Mouse (Mus musculus) right cerebral cortex, postnatal 10 days (tissue): Measurements from ENCODE around the gene Gm5108.

Experiments
- DNase-seq, 2 experiments: peaks; one replicate each; pipeline ENCODE4 v3.0.0; 2021; ENCODE audit warnings: low spot score in 2 of 2

Gm5108 gene

DNA sequence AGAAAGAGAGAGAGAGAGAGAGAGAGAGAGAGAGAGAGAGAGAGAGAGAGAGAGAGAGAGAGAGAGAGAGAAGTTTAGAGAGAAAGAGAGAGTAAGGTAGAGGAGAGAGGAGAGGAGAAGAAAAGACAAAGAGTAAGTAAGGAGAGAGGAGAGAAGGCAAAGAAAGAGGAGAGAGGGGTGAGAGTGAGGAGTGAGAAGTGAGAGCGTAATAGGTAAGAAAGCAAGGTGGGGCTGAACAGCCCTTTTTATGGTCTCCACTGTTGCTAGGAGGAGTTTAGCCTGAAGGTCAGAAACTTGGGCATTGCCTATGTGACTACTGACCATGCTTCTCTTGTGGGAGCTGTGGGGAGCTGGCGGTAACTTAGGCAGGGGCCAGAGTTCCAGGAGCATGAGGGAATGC, at the start of gene Gm5108:
Gene Gm5108, plus strand, starts transcription at position 301 of the 400 bp plus-strand sequence.
- DNase-seq, result no peak

DNA sequence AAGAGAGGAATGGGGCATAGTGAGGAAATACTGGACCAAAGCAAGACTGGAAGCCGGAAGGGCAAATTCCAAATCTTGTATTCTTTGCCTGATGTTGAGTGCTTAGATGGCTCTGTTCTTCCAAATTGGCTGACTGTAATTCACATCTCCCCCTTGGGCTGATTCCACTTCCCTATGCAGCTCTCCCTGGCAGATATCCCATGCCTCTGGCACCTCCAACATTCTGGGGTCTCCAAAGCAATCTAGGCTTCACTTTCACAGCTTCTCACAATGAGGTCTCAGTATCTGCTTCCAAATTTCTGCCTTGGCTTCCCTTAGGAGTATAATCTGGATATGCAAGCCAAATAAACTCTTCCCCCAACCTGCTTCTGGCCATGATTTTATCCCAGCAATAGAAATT, 42.5 kb upstream of the Gm5108 start:
- peak; percentile 31 to 48 for DNase-seq

DNA sequence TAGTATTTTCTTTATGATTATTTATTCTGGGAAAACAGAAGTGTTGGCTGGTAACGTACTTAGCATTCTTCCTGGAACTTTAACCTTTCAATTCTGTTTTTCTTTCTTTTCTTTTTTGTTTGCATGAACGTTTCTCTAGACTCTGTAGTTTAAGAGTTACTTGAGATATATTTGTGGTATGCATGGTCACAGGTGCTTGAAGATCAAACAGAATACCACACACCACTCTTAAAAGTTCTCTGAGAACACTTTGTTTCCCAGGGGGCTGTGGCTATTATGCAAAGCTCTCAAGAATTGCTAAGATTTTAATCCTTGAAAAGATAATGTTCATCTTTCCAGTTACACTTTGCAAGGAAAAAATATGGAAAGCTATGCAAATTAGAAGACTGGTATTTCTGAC, 36.9 kb upstream of the Gm5108 start:
- no peak for DNase-seq

DNA sequence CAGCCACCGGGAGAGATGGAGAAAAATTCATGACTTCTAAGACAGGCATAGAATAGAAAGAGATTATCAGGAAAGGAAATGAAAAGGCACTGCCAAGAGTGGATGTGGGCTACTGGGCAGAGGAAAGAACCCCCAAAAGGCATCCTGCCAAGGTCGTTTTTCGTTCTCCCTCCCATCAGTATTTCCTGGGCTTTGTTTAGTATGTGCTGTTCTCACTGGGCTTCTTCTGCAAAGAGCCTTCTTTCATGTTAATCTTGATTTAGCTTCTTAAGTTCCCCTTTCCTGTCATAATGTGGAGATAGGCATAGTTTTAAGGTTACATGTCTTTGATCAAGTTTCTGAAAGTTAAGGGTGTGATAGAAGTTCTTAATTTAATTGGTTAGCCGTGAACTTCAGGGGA, 10.9 kb upstream of the Gm5108 start:
- no peak for DNase-seq

DNA sequence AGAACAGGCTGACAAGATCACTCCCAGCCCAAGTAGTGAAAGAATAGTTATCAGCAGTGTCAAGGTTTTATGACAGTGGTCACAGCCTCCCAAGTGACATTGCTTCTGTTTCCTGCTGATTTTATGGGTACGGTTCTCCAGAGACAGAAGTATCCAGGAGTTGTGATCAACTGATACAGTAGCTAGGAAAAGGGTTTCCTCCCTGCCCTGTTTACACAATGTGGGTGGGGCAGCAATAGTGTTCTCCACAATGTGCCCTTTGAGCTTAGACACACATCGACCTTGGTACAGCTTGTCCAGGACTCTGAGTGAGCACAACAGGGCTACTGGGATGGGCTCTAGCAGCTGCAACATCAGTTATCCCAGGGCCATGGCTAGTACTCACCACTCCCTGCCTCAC, 9.8 kb upstream of the Gm5108 start:
- no peak for DNase-seq

DNA sequence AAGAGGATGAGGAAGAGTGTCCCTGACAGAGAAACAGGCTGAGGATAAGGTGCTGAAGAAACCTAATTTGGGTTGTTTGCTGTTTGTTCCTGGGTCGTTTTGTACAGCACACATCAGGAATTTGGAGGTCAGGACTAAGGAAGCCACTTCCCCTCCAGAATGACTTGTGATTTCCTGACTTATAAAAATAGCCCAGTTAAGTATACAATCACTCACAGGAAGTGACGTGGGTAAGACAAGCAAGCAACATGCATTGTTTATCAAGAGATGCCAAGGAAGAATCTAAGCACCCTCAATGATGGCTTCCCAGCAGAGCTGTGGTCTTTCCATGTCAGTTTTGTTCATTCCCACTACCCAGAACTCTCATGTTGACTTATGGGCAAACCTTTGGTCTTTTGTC, 1.7 kb downstream of the Gm5108 start:
- DNase-seq, result no peak

DNA sequence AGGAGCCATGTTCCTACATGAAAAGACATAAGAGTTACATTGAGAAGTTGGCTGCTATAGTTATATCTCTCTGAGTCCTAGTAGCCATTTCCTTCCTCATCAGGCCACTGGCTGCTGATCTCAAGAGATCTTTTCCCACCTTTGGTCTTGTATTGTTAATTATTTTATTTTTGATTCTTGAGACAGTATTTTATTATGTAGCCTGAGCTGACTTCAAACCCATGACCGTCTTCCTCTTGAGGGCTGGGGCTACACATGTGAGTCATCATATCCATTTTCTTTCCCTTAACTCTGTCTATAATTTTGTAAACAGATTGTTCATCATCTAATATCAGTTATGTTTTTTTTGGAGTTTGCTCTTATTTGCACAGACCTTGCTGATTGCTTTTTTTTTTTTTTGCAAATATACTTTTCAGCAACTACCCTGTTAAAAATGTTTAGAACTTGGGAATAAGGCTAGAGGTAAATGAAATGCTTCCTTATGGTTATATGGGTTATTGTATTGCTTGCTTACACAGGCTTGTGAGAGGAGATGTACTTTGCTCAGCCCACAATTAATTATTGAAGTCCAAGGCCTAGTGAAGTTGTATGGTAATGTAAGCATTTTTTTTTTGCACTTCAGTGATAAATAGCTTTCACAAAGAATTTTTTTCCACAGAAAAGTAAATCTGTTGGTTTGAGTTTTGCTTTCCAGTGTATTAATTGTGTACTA, 2.8 kb downstream of the Gm5108 start:
- no peak for DNase-seq

DNA sequence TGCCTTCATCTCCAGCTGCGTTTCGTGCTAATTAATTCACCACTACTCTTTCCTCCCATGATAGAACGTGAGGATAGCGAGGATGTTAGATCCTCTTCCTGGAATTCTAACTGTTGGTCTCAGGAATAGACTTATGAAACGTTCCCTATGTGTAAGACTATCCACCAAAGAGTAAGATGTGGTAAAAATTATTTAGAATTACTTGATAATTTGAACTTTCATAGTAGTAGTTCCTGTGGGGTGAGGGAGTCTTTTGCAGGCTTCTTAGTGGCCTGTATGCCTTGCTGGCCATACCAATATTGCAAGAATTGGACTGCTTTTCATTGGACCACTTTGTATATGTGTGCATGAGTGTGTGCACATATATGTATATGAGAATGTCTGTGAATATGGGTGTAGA, 4.9 kb downstream of the Gm5108 start, which contains the start of gene Gm21905:
Gene Gm21905, minus strand, starts transcription at position 101 of the 400 bp plus-strand sequence.
- no peak for DNase-seq

DNA sequence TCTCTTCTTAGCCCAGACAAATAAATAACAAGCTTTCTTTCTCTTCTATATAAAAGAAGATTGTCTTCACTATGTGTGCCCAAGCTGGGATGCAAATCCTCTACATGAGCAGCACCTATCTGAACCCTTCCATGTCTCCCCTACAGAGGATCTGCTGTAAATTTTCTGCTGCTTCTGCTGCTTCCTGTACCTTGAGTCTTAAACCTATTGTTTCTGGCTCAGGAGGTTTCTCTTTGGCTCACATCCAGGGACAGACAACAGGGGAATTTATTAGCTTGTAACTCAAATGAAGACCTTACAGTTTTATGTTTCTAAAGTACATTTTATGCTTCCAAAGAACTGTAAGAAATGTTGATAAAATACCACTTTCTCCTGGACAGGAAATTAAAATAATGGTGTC, 5.5 kb downstream of the Gm5108 start:
- no peak for DNase-seq

DNA sequence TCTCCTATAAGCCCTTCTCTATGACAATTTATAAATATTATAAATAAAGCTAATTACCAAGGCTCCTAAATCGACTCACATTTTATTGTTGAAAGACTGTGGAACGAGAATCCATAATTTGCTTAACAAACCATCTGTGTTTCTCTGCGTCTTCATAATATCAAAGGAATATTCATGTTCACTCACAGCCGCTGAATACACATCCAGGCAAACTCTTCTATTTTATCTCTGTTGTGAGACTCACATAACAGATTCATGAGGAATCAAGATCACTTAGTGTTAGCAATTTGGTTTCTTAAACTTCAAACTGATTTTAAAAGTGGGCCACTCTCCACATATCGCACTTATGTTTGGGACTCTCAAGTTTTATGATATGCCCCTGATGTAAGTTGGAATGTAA, 6.6 kb downstream of the Gm5108 start:
- DNase-seq, result no peak

DNA sequence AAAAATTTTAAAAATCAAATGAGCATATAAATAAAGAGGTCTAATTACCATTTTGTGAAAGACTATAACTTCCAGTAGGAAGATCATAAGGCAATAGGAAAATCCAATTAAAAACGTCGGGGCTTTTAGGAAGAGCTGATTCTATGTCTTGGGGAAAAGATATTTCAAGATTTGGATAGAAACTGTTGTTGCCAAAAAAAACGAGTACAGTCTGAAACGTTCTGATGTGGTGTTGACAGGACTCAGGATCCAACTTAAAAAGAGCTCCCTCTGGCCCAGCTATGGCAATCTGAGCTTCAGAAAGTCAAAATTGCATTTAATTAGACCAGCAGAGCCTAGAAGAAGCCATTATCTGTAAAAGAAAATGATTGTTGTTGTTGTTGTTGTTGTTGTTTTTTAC, 12.6 kb downstream of the Gm5108 start:
- peak in 1 of 2 experiments; percentile 27 for DNase-seq

DNA sequence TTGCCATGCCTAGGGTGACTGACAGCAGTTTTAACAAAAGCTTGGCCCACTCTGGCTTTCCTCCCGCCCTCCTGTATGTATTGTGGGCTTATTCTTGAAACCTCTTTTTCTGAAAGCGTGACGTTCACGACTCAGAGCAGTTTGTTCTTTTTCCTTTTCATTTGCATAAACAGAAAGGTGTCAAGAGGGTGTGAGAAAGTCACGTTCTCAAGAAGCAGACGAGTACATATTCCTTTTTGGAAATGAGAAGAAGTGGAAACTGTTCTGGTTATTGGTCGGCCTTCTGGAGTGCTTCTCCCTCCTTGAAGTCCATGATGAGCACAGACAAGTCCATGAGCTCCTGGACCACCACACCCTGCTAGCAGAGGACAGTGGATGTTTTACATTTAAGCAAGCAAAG, 14.0 kb downstream of the Gm5108 start:
- DNase-seq, result no peak

DNA sequence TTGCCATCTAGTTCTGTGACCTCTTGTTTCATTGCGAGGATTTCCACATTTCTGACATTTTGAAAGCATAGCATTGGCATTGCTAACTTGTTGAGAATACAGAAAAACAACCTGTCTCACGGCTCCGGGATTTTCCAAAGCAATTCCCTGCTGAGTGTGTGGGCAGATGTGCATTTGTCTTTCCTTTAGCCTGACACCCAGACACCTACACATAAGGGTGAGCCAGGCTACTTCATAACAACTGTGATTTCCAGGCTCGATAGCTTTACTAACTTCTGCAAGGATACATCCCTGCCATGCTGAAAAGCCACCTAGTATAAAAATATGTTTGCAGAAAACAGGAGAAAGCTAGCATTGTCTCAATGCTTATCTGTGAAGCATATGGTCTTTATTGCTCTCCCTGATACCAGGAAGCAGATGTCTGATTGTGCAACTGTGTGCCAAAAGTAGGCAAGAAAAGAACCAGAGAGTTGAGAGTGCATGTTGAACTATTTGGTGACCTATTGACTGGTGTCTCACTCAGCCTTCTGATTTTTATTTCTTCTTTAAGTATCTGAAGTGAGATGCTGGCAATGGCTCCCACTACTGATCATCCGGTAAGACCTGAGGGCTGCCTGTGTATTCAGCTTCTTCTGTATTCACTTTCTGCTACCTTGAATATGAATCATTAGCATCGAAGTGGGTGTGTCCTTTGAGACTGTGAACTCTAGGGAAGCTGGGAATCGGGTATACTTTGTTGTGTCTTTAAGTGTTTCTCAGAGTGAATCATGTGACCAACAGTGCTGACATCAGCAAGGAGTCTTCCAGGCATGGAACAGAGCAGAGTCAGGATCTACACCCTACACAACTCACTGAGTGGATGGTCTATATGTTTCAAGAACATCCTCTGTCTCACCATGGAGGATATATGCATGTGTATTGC, 20.5 kb downstream of the Gm5108 start:
- DNase-seq, result no peak

DNA sequence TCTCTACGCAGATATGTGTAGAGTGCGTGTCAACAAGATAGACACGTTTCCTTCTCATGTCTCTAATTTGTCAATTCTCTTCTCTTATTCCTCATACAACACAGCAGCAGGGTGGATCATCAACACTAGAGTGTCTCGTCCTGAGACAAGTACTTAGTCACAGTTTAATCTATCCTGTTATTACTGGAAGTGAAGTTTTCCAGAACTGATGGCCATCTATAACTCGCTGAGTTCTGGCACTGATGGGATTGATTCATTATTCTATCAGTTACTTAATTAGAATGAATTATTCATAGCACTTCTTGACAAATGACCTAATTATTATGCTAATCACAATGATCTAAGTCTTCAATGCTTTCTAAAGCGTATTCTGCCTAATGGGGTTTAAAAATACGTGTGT, 28.1 kb downstream of the Gm5108 start:
- no peak for DNase-seq

DNA sequence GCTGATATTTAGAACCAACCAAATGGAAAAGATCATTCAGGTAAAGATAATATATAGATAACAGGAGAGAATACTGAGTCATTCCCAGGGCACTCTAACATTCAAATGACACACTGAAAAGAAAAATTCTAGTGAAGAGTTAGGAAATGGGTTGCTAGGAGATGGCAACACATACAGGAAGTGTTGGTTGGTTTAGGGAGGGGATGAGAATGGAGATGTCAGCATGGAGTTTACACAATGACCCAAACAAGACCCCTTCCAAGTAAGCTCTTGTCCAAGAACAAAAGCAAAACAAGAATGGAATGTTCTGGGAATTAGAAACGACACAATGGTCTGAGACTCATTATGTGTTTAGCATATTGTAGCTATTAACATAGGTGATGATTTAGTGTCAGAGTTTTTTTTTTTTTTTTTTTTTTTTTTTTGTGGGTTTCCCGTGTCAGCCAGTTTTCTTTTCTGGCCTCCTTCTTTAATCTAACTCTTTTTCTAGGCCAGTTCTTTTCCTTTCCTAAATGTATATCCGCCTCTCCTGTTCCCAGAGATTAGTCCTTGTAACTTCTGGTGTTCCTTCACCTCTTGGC, 40.6 kb downstream of the Gm5108 start:
- no peak for DNase-seq

DNA sequence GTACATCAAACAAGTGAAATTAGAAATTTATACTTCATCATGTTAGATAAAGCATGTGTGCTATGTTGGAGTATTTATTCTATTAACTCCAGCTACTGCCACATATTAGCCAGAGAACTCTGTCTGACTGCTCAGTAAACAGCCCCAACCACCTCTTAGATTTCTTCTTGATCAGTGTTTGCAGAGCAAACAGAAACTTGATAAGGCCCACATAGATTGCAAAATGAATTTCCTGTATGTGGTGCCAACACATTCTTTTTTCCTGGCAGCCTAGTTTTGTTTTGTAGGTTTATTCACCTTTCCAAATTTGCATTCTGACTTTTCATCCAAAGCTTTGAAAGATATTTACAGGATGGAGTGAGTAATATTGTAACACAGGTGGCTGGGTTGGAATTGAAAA, 49.0 kb downstream of the Gm5108 start:
- no peak for DNase-seq

DNA sequence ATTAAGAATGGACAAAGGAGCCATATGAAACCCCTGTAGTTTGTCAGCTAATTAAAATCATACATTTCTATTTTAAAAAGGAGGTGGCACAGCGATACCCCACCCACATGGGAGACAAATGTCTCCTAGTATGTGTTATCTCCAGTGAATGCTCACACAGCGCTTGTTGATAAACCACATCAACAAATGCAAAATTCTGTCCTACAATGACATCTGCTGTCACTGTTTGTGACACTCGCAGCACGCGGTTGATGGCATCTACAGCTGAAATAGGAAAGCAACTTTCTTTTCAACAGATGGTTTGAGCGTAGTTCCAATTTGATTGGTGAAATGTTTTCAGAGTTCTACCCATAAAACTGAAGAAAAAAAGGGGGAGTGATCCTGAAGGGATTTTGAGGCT, 61.1 kb downstream of the Gm5108 start:
- peak in 1 of 2 experiments; percentile 28 for DNase-seq

DNA sequence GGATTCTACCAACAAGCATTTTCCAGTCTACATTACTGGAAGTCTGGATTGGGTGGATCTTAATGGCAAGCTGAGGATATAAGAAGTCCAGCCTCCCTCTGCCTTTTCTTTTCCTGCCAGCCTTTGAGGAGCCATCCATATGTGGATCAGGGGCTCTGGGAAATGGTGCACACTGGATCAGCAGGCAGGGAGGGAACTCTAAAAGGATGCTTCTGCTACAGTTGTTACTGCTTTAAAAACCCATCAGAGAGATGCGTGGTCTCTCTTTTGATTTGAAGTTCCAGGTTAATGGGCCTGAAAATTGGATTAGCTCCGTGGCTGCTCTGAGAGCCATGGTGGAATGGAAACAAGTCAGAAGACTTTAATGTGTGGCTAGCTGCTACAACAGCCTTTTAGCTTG, 62.4 kb downstream of the Gm5108 start:
- no peak for DNase-seq

DNA sequence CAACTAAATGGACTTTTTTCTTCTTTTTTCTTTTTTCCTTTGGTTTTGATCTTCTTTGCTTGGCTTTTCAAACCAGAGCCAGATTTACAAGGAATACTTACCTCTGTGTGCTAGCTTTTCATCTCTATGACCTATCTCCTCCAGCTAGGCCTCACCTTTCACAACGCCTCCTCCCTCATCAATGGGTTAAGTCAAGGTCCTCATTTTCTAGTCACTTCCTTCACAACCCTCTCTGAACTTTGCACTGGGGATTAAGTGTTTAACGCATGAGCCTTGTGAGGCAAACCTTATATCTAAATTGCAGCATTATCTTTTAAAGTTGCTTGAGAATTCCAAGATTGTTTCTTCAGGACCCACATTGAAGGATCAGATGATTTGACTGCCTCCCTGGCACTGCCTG, 63.0 kb downstream of the Gm5108 start:
- DNase-seq, result no peak

DNA sequence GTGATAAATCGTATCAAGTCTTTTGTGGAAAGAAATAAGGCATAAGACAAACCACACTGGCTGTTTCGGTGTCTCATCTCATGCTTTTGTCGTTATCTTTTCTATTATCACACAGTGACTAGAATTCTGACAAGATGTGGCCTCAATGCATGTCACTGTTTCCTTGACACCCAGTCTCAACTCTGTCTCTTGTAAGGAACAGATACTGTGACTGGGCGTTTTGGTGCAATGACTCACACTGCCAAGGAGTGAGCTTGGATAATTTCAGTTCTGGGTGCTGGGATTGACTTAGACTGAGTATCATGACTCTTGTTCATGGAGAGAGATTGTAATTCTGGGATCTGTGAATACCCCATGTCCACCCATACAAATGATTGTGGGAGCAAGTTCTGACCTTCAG, 65.6 kb downstream of the Gm5108 start:
- no peak for DNase-seq

DNA sequence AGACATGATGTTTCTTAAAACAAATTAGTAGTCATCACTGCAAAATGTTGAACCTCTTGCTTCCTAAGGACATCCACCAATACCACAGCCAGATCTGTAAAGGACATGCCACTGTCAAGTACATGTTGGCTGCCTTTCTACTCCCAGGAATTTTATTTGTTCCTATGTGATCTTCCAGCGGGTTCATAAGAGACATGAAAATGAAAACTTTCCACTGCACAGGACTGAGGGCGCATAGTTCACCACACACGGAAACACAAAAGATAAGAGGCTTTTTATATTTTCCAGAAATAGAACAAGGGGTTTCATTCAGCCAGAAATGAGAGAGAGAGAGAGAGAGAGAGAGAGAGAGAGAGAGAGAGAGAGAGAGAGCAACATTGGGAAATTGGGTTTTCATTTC, 70.1 kb downstream of the Gm5108 start:
- DNase-seq, result no peak

DNA sequence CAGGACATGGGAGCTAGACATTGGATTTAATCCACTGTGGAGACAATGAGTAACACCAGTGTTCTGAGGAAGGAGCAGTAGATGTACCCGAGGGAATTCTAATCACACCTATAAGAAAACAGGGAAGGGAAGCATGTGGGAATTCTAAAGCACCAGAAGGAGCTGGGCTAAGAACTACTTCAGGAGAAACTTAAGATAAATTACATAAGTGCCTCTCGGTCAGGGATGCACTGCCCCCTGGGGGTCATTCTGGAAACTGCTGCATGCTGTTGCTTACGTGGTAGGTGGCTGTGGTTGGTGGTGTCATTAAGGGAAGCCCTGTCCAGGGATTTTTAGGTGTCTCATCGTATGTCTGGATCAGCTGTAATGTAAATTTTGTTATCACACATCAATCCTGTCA, 71.1 kb downstream of the Gm5108 start:
- DNase-seq, result peak; percentile 73 to 85

DNA sequence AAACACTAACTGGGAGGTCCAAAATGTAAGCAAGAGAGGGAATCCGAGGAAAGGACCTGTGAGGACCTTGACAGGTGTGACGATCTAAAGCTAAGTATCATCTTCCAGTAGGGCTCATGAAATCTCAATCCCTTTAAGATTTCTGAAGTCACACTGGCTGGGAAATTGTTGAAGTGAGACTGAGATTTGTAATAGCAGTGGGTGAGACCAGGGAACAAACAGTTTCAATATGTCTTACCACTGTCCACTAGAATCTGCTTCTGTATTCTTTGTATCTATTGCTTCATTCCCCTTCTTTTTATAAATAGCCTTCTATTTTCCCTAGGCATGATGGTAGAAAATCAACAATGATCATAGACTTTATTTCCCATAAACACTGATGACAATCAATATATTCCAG, 79.4 kb downstream of the Gm5108 start:
- no peak for DNase-seq
